In the genomic region with DNA sequence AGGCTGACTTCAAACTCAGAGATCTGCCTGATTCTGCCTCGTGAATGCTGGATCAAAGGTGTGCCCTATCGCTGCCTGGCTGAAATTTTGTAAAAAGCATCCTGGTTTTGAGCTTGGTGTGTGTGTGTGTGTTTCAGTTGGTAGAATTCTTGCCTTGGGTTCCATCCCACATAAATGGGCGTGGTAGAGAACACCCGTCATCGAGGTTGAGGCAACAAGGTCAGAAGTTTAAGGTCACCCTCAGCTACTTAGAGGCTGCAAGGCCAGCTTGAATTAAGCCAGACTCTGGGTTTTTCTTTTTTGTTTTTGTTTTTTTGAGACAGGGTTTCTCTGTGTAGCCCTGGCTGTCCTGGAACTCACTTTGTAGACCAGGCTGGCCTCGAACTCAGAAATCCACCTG, we compare ENCODE assay signal across 30 mouse cellular contexts. TPM values are rescaled to one million over a fixed set of nuclear protein-coding genes. Genes with fewer than 3 reads are reported as not detected.
DNase-seq lines count a peak whose midpoint lies in the region; ATAC-seq and TF ChIP-seq lines count a peak whose summit lies in the region.
"Had no signal": no experiment of that assay in that cellular context is flagged by ENCODE, and none has a peak within 500 bp of the region (broad histone marks: within the 10 kb centered on the region; RNA-seq: fewer than 3 reads in every experiment).

No protein-coding gene starts in this region.

- H3K36me3 ChIP-seq in intestine, embryonic 15.5 days, result peaks cover 32% of the 10 kb centered on the region
- peaks cover 26% of the 10 kb centered on the region for H3K36me3 ChIP-seq in intestine, embryonic 16.5 days (ENCODE audit: control insufficient read depth, insufficient read depth, low read length)
- H3K36me3 ChIP-seq in liver, embryonic 11.5 days (ENCODE audit: control insufficient read depth, insufficient read depth, low read length), result peaks cover 31% of the 10 kb centered on the region
- H3K36me3 ChIP-seq in ES-E14 (ENCODE audit: control insufficient read depth, insufficient read depth, low read length, poor library complexity, severe bottlenecking), result peaks cover 37% of the 10 kb centered on the region

- no peak for TF ChIP-seq CTCF in bone marrow, adult 2 months (IDR thresholded peaks at IDR 0.05; ENCODE audit: control insufficient read depth, insufficient read depth, low read length)

- no peaks in the 10 kb centered on the region for H3K27me3 ChIP-seq in intestine, embryonic 15.5 days (replicated peaks)
- H3K27me3 ChIP-seq in intestine, embryonic 16.5 days (replicated peaks; ENCODE audit: control insufficient read depth, insufficient read depth, low read length), result no peaks in the 10 kb centered on the region
- H3K27me3 ChIP-seq in liver, embryonic 11.5 days (replicated peaks; ENCODE audit: control insufficient read depth, insufficient read depth, low read length), result no peaks in the 10 kb centered on the region
- H3K27me3 ChIP-seq: heart, embryonic 12.5 days; limb, embryonic 15.5 days; midbrain, embryonic 13.5 days; stomach, embryonic 15.5 days had no signal

- H3K9me3 ChIP-seq in intestine, embryonic 15.5 days, result no peaks in the 10 kb centered on the region
- no peaks in the 10 kb centered on the region for H3K9me3 ChIP-seq in intestine, embryonic 16.5 days (ENCODE audit: control insufficient read depth, low read length)
- no peaks in the 10 kb centered on the region for H3K9me3 ChIP-seq in liver, embryonic 11.5 days (ENCODE audit: control insufficient read depth, low read length)
- no peaks in the 10 kb centered on the region for H3K9me3 ChIP-seq in ES-E14 (ENCODE audit: control insufficient read depth, insufficient read depth, low read depth, low read length)
- H3K9me3 ChIP-seq: heart, embryonic 12.5 days; limb, embryonic 10.5 days; limb, embryonic 15.5 days; megakaryocyte, embryonic 14.5 days; midbrain, embryonic 13.5 days; stomach, embryonic 15.5 days had no signal

- H3K4me1 ChIP-seq in intestine, embryonic 15.5 days (replicated peaks), result peaks cover 25% of the 10 kb centered on the region
- peaks cover 25% of the 10 kb centered on the region for H3K4me1 ChIP-seq in intestine, embryonic 16.5 days (ENCODE audit: control insufficient read depth, insufficient read depth, low read length)
- peaks cover 37% of the 10 kb centered on the region for H3K4me1 ChIP-seq in liver, embryonic 11.5 days (replicated peaks; ENCODE audit: control insufficient read depth, insufficient read depth, low read length)
- peaks cover 0 to 22% of the 10 kb centered on the region in 2 experiments; a peak in 2 of 4 replicates for H3K4me1 ChIP-seq in ES-E14 (ENCODE audit: control insufficient read depth in 2 of 2, insufficient read depth in 2 of 2, low read length in 2 of 2, poor library complexity in 1 of 2)
- peaks cover 9% of the 10 kb centered on the region; the same call in 1 of the 2 replicates for H3K4me1 ChIP-seq in bone marrow, adult 2 months (ENCODE audit: control insufficient read depth, insufficient read depth, low read length)

- intact Hi-C loops in left cerebral cortex, postnatal 4 days (cut with DNase I), result no loop called here

- ATAC-seq in intestine, embryonic 15.5 days, result no peak
- ATAC-seq in intestine, embryonic 16.5 days, result no peak
- no peak for ATAC-seq in liver, embryonic 11.5 days (replicated peaks; ENCODE audit: low FRiP score)
- ATAC-seq: CD4-positive, CD25-positive, alpha-beta regulatory T cell, adult 4 months; forebrain, postnatal 0 days; lung, postnatal 0 days; midbrain, embryonic 13.5 days had no signal

- DNase-seq in liver, embryonic 11.5 days (ENCODE audit: low spot score), result no peak
- no peak for DNase-seq in liver
- DNase-seq in ES-E14 (ENCODE audit: low read depth, low spot score), result no peak
- DNase-seq in left cerebral cortex, postnatal 4 days, result no peak
- DNase-seq: cerebellum, adult 11-12 months; cerebellum, postnatal 10 days; forebrain, postnatal 0 days; heart, adult 2 months; kidney, adult 2 months; layer of hippocampus, postnatal 36 days; lung, adult 18-20 months; lung, postnatal 4 days; thymus, postnatal 14 days had no signal

- no peak overlapping the region for H3K4me2 ChIP-seq in intestine, embryonic 15.5 days (replicated peaks)
- H3K4me2 ChIP-seq in intestine, embryonic 16.5 days (ENCODE audit: low read depth, low read length), result no peak overlapping the region
- H3K4me2 ChIP-seq in liver, embryonic 11.5 days, result no peak overlapping the region
- H3K4me2 ChIP-seq: heart, embryonic 12.5 days; hindbrain, embryonic 14.5 days; limb, embryonic 15.5 days; midbrain, embryonic 13.5 days; stomach, embryonic 15.5 days had no signal

- no peak overlapping the region for H3K4me3 ChIP-seq in intestine, embryonic 15.5 days (replicated peaks)
- H3K4me3 ChIP-seq in intestine, embryonic 16.5 days (ENCODE audit: low read length), result no peak overlapping the region
- H3K4me3 ChIP-seq in liver, embryonic 11.5 days (ENCODE audit: low read depth, low read length), result no peak overlapping the region
- H3K4me3 ChIP-seq in ES-E14 (ENCODE audit: insufficient read depth in 1 of 2, low read depth in 1 of 2, low read length in 2 of 2, poor library complexity in 1 of 2, severe bottlenecking in 1 of 2), result no peak overlapping the region
- no peak overlapping the region for H3K4me3 ChIP-seq in bone marrow, adult 2 months (replicated peaks; ENCODE audit: control insufficient read depth, low read depth, low read length)
- H3K4me3 ChIP-seq: erythroblast, embryonic 14.5 days; heart, adult 2 months; heart, embryonic 12.5 days; limb, embryonic 10.5 days; limb, embryonic 15.5 days; megakaryocyte, embryonic 14.5 days; midbrain, embryonic 13.5 days; stomach, embryonic 15.5 days had no signal

- H3K9ac ChIP-seq in intestine, embryonic 15.5 days, result no peak overlapping the region
- no peak overlapping the region for H3K9ac ChIP-seq in intestine, embryonic 16.5 days (ENCODE audit: low read depth, low read length)
- no peak overlapping the region for H3K9ac ChIP-seq in liver, embryonic 11.5 days (ENCODE audit: low read depth, low read length)
- H3K9ac ChIP-seq in ES-E14 (ENCODE audit: insufficient read depth, low read depth, low read length, poor library complexity, severe bottlenecking), result no peak overlapping the region
- H3K9ac ChIP-seq: forebrain, postnatal 0 days; hindbrain, embryonic 14.5 days; limb, embryonic 15.5 days; midbrain, embryonic 13.5 days; stomach, embryonic 15.5 days had no signal

- TF ChIP-seq POLR2A in bone marrow, adult 2 months (IDR thresholded peaks at IDR 0.05; ENCODE audit: borderline replicate concordance, control insufficient read depth, low read depth, low read length), result no peak

- 83% methylated on average over 6 of the region's 6 CpGs for WGBS in intestine, embryonic 15.5 days
- WGBS in intestine, embryonic 16.5 days, result 82% methylated on average over 6 of the region's 6 CpGs
- 77% methylated on average over 6 of the region's 6 CpGs for WGBS in liver, embryonic 11.5 days
- WGBS in bone marrow, adult 2 months, result 72% methylated on average over 6 of the region's 6 CpGs

- H3K27ac ChIP-seq in intestine, embryonic 15.5 days, result 0 out of 2 replicates have a peak overlapping the region, but pooled peaks have one; percentile 17
- H3K27ac ChIP-seq in intestine, embryonic 16.5 days (ENCODE audit: low read length), result no peak overlapping the region
- H3K27ac ChIP-seq in liver, embryonic 11.5 days (ENCODE audit: low read depth, low read length), result 0 out of 2 replicates have a peak overlapping the region, but pooled peaks have one; percentile 15
- no peak overlapping the region for H3K27ac ChIP-seq in ES-E14 (ENCODE audit: insufficient read depth, low read depth, low read length, poor library complexity, severe bottlenecking)
- peak overlapping the region; percentile 11; the same call in 1 of the 2 replicates for H3K27ac ChIP-seq in bone marrow, adult 2 months (ENCODE audit: control insufficient read depth, insufficient read depth, low read depth, low read length, poor library complexity)
- H3K27ac ChIP-seq: heart, adult 2 months; hindbrain, embryonic 14.5 days; limb, embryonic 10.5 days; limb, embryonic 15.5 days; midbrain, embryonic 13.5 days had no signal

- in situ Hi-C loops in ES-E14 (cut with MboI; ENCODE audit: low sequenced_read_pairs in 2 of 2, unreplicated experiment in 2 of 2), result no loop called here

RNA-seq across cellular contexts. Expression of gene Rps11, which starts 5.9 kb away (rescaled TPM):
- polyA plus RNA-seq in intestine, embryonic 15.5 days (2015; fragmentation: Nextera tagmentation; extraction: Ambion mirVana), result 1,711 TPM in 2 replicates
- polyA plus RNA-seq in intestine, embryonic 16.5 days (2015; fragmentation: Nextera tagmentation; extraction: Ambion mirVana), result 1,613 and 1,701 TPM in 2 replicates
- 2,085 and 2,209 TPM in 2 replicates for polyA plus RNA-seq in liver, embryonic 11.5 days (2014; fragmentation: Nextera tagmentation; extraction: Ambion mirVana)
- total RNA-seq in ES-E14 (2012; rRNA removed), result 1,746 and 1,854 TPM in 2 replicates
- 982 and 1,240 TPM in 2 replicates for polyA plus RNA-seq in bone marrow, adult 2 months (2011; ENCODE audit: insufficient read depth, insufficient read length, low replicate concordance, missing spikeins)
- 100 to 1,000 TPM; 707 to 729 TPM for total RNA-seq in left cerebral cortex, postnatal 4 days (2021)

RNA-seq across cellular contexts. Expression of gene Rpl13a, which starts 10.2 kb away (rescaled TPM):
- 1,301 and 1,445 TPM in 2 replicates for polyA plus RNA-seq in intestine, embryonic 15.5 days (2015; fragmentation: Nextera tagmentation; extraction: Ambion mirVana)
- polyA plus RNA-seq in intestine, embryonic 16.5 days (2015; fragmentation: Nextera tagmentation; extraction: Ambion mirVana), result 1,233 and 1,311 TPM in 2 replicates
- polyA plus RNA-seq in liver, embryonic 11.5 days (2014; fragmentation: Nextera tagmentation; extraction: Ambion mirVana), result 1,710 and 1,879 TPM in 2 replicates
- 3,971 and 5,136 TPM in 2 replicates for total RNA-seq in ES-E14 (2012; rRNA removed)
- 2,527 and 4,441 TPM in 2 replicates for polyA plus RNA-seq in bone marrow, adult 2 months (2011; ENCODE audit: insufficient read depth, insufficient read length, low replicate concordance, missing spikeins)
- 1,000 to 10,000 TPM in 1 of 2 experiments, 100 to 1,000 TPM in 1; 958 to 1,083 TPM for total RNA-seq in left cerebral cortex, postnatal 4 days (2021)

RNA-seq across cellular contexts. Expression of gene Fcgrt, which starts 14.7 kb away (rescaled TPM):
- 153 and 168 TPM in 2 replicates for polyA plus RNA-seq in intestine, embryonic 15.5 days (2015; fragmentation: Nextera tagmentation; extraction: Ambion mirVana)
- polyA plus RNA-seq in intestine, embryonic 16.5 days (2015; fragmentation: Nextera tagmentation; extraction: Ambion mirVana), result 334 and 458 TPM in 2 replicates
- polyA plus RNA-seq in liver, embryonic 11.5 days (2014; fragmentation: Nextera tagmentation; extraction: Ambion mirVana), result 33.2 and 33.8 TPM in 2 replicates
- total RNA-seq in ES-E14 (2012; rRNA removed), result 10.6 and 15.1 TPM in 2 replicates
- 13.9 and 19.1 TPM in 2 replicates for polyA plus RNA-seq in bone marrow, adult 2 months (2011; ENCODE audit: insufficient read depth, insufficient read length, low replicate concordance, missing spikeins)
- total RNA-seq in left cerebral cortex, postnatal 4 days (2021), result 10 to 100 TPM; 17.7 to 18.3 TPM

RNA-seq across cellular contexts. Expression of gene Gm45713, which starts 17.7 kb away (rescaled TPM):
- polyA plus RNA-seq in intestine, embryonic 15.5 days (2015; fragmentation: Nextera tagmentation; extraction: Ambion mirVana), result 0.24 and 0.28 TPM in 2 replicates
- 0.20 TPM in 1 of 2 replicates, not detected in the other for polyA plus RNA-seq in intestine, embryonic 16.5 days (2015; fragmentation: Nextera tagmentation; extraction: Ambion mirVana)
- polyA plus RNA-seq in liver, embryonic 11.5 days (2014; fragmentation: Nextera tagmentation; extraction: Ambion mirVana), result 0.41 and 1.1 TPM in 2 replicates
- 0.36 and 0.90 TPM in 2 replicates for total RNA-seq in ES-E14 (2012; rRNA removed)
- polyA plus RNA-seq in bone marrow, adult 2 months (2011; ENCODE audit: insufficient read depth, insufficient read length, low replicate concordance, missing spikeins), result not detected in 2 replicates
- under 1 TPM in 1 of 2 experiments, not detected in 1; 0.50 TPM for total RNA-seq in left cerebral cortex, postnatal 4 days (2021)
- total RNA-seq: common myeloid progenitor, adult 5-6 weeks; forebrain, postnatal 0 days; gastrocnemius, adult 8-10 months; monocyte, adult 5-6 weeks had no signal
- polyA plus RNA-seq: CD4-positive, CD25-positive, alpha-beta regulatory T cell, adult 4 months; erythroblast, embryonic 14.5 days; forebrain, postnatal 0 days; hindbrain, embryonic 14.5 days; limb, embryonic 10.5 days; limb, embryonic 15.5 days; midbrain, embryonic 13.5 days; neural tube, embryonic 14.5 days had no signal

RNA-seq across cellular contexts. Expression of gene Flt3l, which starts 17.9 kb away (rescaled TPM):
- polyA plus RNA-seq in intestine, embryonic 15.5 days (2015; fragmentation: Nextera tagmentation; extraction: Ambion mirVana), result 1.8 and 2.0 TPM in 2 replicates
- polyA plus RNA-seq in intestine, embryonic 16.5 days (2015; fragmentation: Nextera tagmentation; extraction: Ambion mirVana), result 2.2 and 2.5 TPM in 2 replicates
- polyA plus RNA-seq in liver, embryonic 11.5 days (2014; fragmentation: Nextera tagmentation; extraction: Ambion mirVana), result 9.7 and 10.5 TPM in 2 replicates
- total RNA-seq in ES-E14 (2012; rRNA removed), result 1.8 and 1.9 TPM in 2 replicates
- 32.5 and 85.0 TPM in 2 replicates for polyA plus RNA-seq in bone marrow, adult 2 months (2011; ENCODE audit: insufficient read depth, insufficient read length, low replicate concordance, missing spikeins)
- total RNA-seq in left cerebral cortex, postnatal 4 days (2021), result 1 to 10 TPM; 2.8 to 3.0 TPM

Comparison
In these comparisons a context has a peak if more than half of its experiments do, and no peak if none do; other contexts are left out.
1. H3K27ac ChIP-seq: peak in intestine, embryonic 15.5 days (single experiment), liver, embryonic 11.5 days (single experiment) and bone marrow, adult 2 months (single experiment); none in intestine, embryonic 16.5 days (single experiment) and ES-E14 (single experiment).